Mouse (Mus musculus) CD4-positive naive resting alpha-beta T cell, adult 76 days (primary cell): ENCODE results near the gene Ypel2. TPM values are rescaled to one million over a fixed set of nuclear protein-coding genes. Genes with fewer than 3 reads are reported as not detected.

Experiments
- total RNA-seq: library from RNA; stranded (reverse); gene quantifications from one replicate; pipeline ENCODE4 v1.2.4, GENCODE M21; 2023

The Ypel2 gene
- total RNA-seq, result 5.0 TPM

GRCm38 (mm10) chr11:86993041-86994037, at the start of gene Ypel2:
TSS of gene Ypel2 (minus strand) at chr11:86993707.

Other genes with a start within 250 kb of the Ypel2 start
- 183 TPM for gene Cltc, start 236.1 kb downstream of the Ypel2 start, total RNA-seq
- 91.2 TPM for gene Dhx40, start 186.0 kb downstream of the Ypel2 start, total RNA-seq
- gene Gdpd1, start 80.4 kb upstream of the Ypel2 start, total RNA-seq, result 0.64 TPM
- 22.5 TPM for gene Smg8, start 93.1 kb upstream of the Ypel2 start, total RNA-seq
- gene Prr11, start 115.0 kb upstream of the Ypel2 start, total RNA-seq, result 0.29 TPM
- 4.4 TPM for gene Ska2, start 115.5 kb upstream of the Ypel2 start, total RNA-seq
- 7.7 TPM for gene Trim37, start 133.4 kb upstream of the Ypel2 start, total RNA-seq